Mouse (Mus musculus) limb, embryonic 14.5 days (tissue): ENCODE measurements around the gene Ggta1. TPM values are rescaled to one million over a fixed set of nuclear protein-coding genes. Genes with fewer than 3 reads are reported as not detected.

Experiments
- ATAC-seq: fragments of 200-750 bp; cut with Nextera tagmentation; 2 replicates; pipeline ENCODE4 v1.8.0; 2017; ENCODE audit warnings: low read depth, moderate number of reproducible peaks, moderate TSS enrichment; ENCODE audit not compliant: low FRiP score
- DNase-seq: peaks from one replicate; pipeline ENCODE4 v3.0.0-alpha.2; 2015; ENCODE audit warnings: low spot score
- H3K27ac ChIP-seq: fragments of 300-500 bp; sonication (generic); replicated peaks from 2 replicates; pipeline ENCODE4 v1.5.1; 2014; ENCODE audit warnings: low read depth, mild to moderate bottlenecking, low read length, moderate library complexity, mixed read lengths
- H3K27me3 ChIP-seq: fragments of 300-500 bp; sonication (generic); 2 replicates; pipeline ENCODE4 v1.6.1; 2014; ENCODE audit warnings: low read length, mixed read lengths; ENCODE audit not compliant: control insufficient read depth, insufficient read depth
- H3K36me3 ChIP-seq: fragments of 300-500 bp; sonication (generic); 2 replicates; pipeline ENCODE4 v1.6.1; 2014; ENCODE audit warnings: mild to moderate bottlenecking, low read length, moderate library complexity, mixed read lengths; ENCODE audit not compliant: control insufficient read depth, insufficient read depth
- H3K4me1 ChIP-seq: fragments of 300-500 bp; sonication (generic); 2 replicates; pipeline ENCODE4 v1.6.1; 2014; ENCODE audit warnings: antibody characterized with exemption, low read length, mixed read lengths; ENCODE audit not compliant: control insufficient read depth, insufficient read depth
- H3K4me2 ChIP-seq: fragments of 300-500 bp; sonication (generic); replicated peaks from 2 replicates; pipeline ENCODE4 v1.6.1; 2014; ENCODE audit warnings: low read depth, mild to moderate bottlenecking, low read length, moderate library complexity; ENCODE audit not compliant: severe bottlenecking
- H3K4me3 ChIP-seq: fragments of 300-500 bp; sonication (generic); replicated peaks from 2 replicates; pipeline ENCODE4 v1.5.1; 2014; ENCODE audit warnings: low read length
- H3K9ac ChIP-seq: fragments of 300-500 bp; sonication (generic); 2 replicates; pipeline ENCODE4 v1.6.1; 2014; ENCODE audit warnings: mild to moderate bottlenecking, low read depth, low read length, moderate library complexity; ENCODE audit not compliant: severe bottlenecking
- H3K9me3 ChIP-seq: fragments of 300-500 bp; sonication (generic); 2 replicates; pipeline ENCODE4 v1.6.1; 2016; ENCODE audit warnings: low read length; ENCODE audit not compliant: control insufficient read depth
- POLR2A ChIP-seq: fragments of 200-500 bp; IDR thresholded peaks from 2 replicates; pipeline ENCODE4 v1.8.0; 2012; ENCODE audit warnings: inconsistent platforms, mild to moderate bottlenecking, moderate library complexity, borderline replicate concordance; ENCODE audit not compliant: insufficient read depth, insufficient read length; ENCODE audit errors: extremely low read depth
- WGBS: fragments of 180-500 bp; shearing (Covaris S2); extraction: QIAGEN DNeasy Blood & Tissue Kit; methylation state at CpG from one replicate; pipeline ENCODE4 v1.1.7; 2014; 5-methylcytosine and 5-hydroxymethylcytosine counted together
- polyA plus RNA-seq, 2 experiments: library from polyadenylated mRNA; depleted of rRNA in 1 of 2; stranded (reverse) in 1 of 2; unstranded in 1 of 2; fragments of >200 nt; fragmentation: Nextera tagmentation in 1 of 2; extraction: Ambion mirVana in 1 of 2; gene quantifications; 2 replicates each; pipeline versions ENCODE4 v1.2.1 to v1.2.3; 2012 to 2014

Ggta1 gene
- polyA plus RNA-seq, 2 experiments = 27.4 to 36.1 TPM

DNA sequence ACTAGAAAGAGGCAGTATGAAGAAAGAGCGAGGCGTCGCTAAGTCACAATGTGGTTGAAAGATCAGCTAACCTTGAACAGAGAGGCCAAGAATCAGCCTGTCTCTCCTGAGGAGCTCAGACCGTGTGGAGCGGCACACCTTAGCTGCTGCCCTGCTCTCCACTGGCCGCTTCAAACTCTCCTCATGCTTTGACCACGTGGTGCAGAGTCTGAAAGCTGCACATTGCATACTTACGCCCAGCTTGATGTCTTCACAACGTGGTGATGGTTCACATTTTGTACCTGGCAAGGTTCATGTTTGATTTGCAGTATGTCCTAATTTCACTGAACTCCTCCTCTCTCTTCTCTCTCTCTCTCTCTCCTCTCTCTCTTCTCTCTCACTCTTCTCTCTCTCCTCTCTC, 83.7 kb downstream of the Ggta1 start:
- whole genome bisulfite sequencing = 73% methylated on average over 9 of the region's 9 CpGs
- TF ChIP-seq POLR2A = no peak
- Histone ChIP-seq H3K9me3 (no peaks in the 10 kb centered on the region), H3K27me3 (no peaks in the 10 kb centered on the region), H3K9ac (no peak overlapping the region), H3K4me3 (no peak overlapping the region), H3K4me2 (no peak overlapping the region), H3K27ac (no peak overlapping the region), H3K4me1 (no peaks in the 10 kb centered on the region), H3K36me3 (no peaks in the 10 kb centered on the region)
- ATAC-seq = no peak
- DNase-seq = no peak

DNA sequence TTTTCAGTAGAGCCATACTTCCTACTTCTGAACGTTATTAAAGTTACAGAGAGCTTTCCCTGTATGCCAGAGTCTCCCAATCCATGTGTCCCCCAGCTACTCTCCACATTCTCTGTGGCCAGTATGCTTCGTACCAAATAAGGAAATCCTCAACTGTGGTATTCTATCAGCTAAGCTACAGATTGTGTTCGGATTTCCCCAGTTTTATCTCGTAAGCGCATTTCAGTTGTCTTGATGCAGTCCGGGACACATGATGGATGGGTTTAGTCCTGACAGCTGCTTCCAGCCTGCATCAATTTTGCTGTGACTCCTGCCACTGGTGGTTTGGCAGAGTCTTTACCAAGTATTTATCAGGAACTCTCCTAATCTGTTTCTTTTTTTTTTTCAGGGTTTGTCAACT, 85.4 kb downstream of the Ggta1 start:
- Histone ChIP-seq H3K4me3 (no peak overlapping the region), H3K27me3 (no peaks in the 10 kb centered on the region), H3K27ac (no peak overlapping the region), H3K4me1 (no peaks in the 10 kb centered on the region), H3K36me3 (no peaks in the 10 kb centered on the region), H3K9ac (no peak overlapping the region), H3K9me3 (no peaks in the 10 kb centered on the region), H3K4me2 (no peak overlapping the region)
- 42% methylated on average over 6 of the region's 6 CpGs for WGBS
- no peak for DNase-seq
- TF ChIP-seq POLR2A = no peak
- ATAC-seq = no peak

DNA sequence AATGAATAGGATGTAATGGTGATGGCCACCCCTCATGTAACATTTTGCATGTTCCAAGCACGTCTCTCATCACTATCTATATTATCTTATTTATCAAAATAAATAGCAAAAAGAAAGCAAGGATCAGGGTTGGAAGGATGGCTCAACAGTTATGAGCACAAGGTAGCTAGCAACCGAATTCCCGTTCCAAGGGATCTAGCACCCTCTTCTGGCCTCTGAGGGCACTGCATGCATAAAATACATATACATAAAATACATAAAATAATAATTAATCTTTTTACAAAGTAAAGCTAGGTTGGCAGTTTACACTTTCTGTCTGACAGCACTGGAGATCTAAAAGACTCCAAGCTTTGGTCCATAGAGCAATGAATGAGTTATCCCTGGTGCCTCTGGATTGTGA, 90.0 kb downstream of the Ggta1 start:
- 14% methylated on average over 3 of the region's 3 CpGs for WGBS
- TF ChIP-seq POLR2A = no peak
- no peak overlapping the region for H3K27ac ChIP-seq
- peak; percentile 38 for DNase-seq
- H3K9me3 ChIP-seq = no peaks in the 10 kb centered on the region
- ATAC-seq = no peak
- no peak overlapping the region for H3K4me2 ChIP-seq
- no peak overlapping the region for H3K4me3 ChIP-seq
- H3K4me1 ChIP-seq = no peaks in the 10 kb centered on the region
- no peak overlapping the region for H3K9ac ChIP-seq
- no peaks in the 10 kb centered on the region for H3K27me3 ChIP-seq
- no peaks in the 10 kb centered on the region for H3K36me3 ChIP-seq

DNA sequence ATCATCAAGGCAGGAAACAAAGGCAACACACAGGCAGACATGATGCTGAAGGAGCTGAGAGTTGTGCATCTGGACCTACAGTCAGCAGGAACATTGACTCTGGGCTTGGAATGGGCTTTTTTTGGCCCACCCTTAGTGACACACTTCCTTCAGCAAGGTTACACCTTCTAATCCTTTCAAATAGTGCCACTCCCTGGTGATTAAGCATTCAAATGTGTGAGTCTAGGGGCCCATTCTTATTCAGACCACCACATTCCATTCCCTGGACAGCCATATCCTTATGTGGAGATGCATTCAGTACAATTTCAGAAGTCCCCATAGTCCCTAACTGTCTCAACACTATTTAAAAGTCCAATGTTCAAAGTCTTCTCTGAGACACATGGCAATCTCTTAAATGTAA, 92.3 kb downstream of the Ggta1 start:
- no peak overlapping the region for H3K27ac ChIP-seq
- H3K27me3 ChIP-seq = no peaks in the 10 kb centered on the region
- H3K36me3 ChIP-seq = no peaks in the 10 kb centered on the region
- no peak for TF ChIP-seq POLR2A
- H3K4me2 ChIP-seq = no peak overlapping the region
- no peak overlapping the region for H3K9ac ChIP-seq
- ATAC-seq (no peak), DNase-seq (no peak)
- no peaks in the 10 kb centered on the region for H3K9me3 ChIP-seq
- no peak overlapping the region for H3K4me3 ChIP-seq
- no peaks in the 10 kb centered on the region for H3K4me1 ChIP-seq

DNA sequence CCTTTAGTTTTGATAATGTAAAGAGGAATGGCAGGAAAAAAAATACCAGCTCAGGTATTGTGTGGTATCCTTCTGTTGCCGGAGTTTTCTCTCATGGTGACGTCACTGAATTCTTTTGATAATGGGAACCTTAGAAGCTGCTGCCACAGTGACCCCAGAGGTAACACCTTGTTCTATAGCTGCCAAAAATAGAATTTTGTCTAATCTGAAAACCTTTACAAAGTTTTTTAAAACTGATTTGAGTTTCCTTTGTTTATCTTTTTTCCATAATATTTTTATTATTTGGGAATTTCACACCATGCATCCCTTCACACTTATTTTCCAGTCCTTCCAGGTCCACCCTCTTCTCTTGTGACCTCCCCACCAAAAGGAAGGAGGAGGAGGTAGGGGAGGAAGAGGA, 95.4 kb downstream of the Ggta1 start, which contains the start of gene 4930568D16Rik:
Gene 4930568D16Rik, minus strand, starts transcription at position 101 of the 400 bp plus-strand sequence.
- DNase-seq = no peak
- no peaks in the 10 kb centered on the region for H3K4me1 ChIP-seq
- H3K9me3 ChIP-seq = 0 out of 2 replicates have a peak, but pooled peaks cover 3% of the 10 kb centered on the region
- TF ChIP-seq POLR2A = no peak
- ATAC-seq = no peak
- H3K27ac ChIP-seq = no peak within 1 kb of the TSS
- 69% methylated on average over 2 of the region's 2 CpGs for WGBS
- H3K36me3 ChIP-seq = no peaks in the 10 kb centered on the region
- H3K27me3 ChIP-seq = no peaks in the 10 kb centered on the region
- no peak within 1 kb of the TSS for H3K9ac ChIP-seq
- H3K4me2 ChIP-seq = no peak within 1 kb of the TSS
- H3K4me3 ChIP-seq = no peak within 1 kb of the TSS

Other genes starting within 250 kb of the Ggta1 start
- gene Gsn, start 206.9 kb downstream of the Ggta1 start, polyA plus RNA-seq (2012; rRNA removed) = 160 and 163 TPM in 2 replicates
- gene Gsn, start 206.9 kb downstream of the Ggta1 start, polyA plus RNA-seq (2014; fragmentation: Nextera tagmentation; extraction: Ambion mirVana) = 196 and 214 TPM in 2 replicates
- 14.0 and 15.1 TPM in 2 replicates for gene Stom, start 126.3 kb downstream of the Ggta1 start, polyA plus RNA-seq (2012; rRNA removed)
- gene Stom, start 126.3 kb downstream of the Ggta1 start, polyA plus RNA-seq (2014; fragmentation: Nextera tagmentation; extraction: Ambion mirVana) = 19.1 and 23.8 TPM in 2 replicates
- not detected in 2 replicates for gene 4930568D16Rik, start 95.5 kb downstream of the Ggta1 start, polyA plus RNA-seq (2012; rRNA removed)
- not detected in 2 replicates for gene 4930568D16Rik, start 95.5 kb downstream of the Ggta1 start, polyA plus RNA-seq (2014; fragmentation: Nextera tagmentation; extraction: Ambion mirVana)
- gene 4930402F06Rik, start 66.1 kb downstream of the Ggta1 start, polyA plus RNA-seq (2012; rRNA removed) = not detected in 2 replicates
- not detected in 2 replicates for gene 4930402F06Rik, start 66.1 kb downstream of the Ggta1 start, polyA plus RNA-seq (2014; fragmentation: Nextera tagmentation; extraction: Ambion mirVana)
- gene Dab2ip, start 95.0 kb upstream of the Ggta1 start, polyA plus RNA-seq (2012; rRNA removed) = 69.8 and 89.3 TPM in 2 replicates
- 62.2 and 69.8 TPM in 2 replicates for gene Dab2ip, start 95.0 kb upstream of the Ggta1 start, polyA plus RNA-seq (2014; fragmentation: Nextera tagmentation; extraction: Ambion mirVana)